Mouse (Mus musculus): Measurements from ENCODE around the gene Mrpl20.

DNA sequence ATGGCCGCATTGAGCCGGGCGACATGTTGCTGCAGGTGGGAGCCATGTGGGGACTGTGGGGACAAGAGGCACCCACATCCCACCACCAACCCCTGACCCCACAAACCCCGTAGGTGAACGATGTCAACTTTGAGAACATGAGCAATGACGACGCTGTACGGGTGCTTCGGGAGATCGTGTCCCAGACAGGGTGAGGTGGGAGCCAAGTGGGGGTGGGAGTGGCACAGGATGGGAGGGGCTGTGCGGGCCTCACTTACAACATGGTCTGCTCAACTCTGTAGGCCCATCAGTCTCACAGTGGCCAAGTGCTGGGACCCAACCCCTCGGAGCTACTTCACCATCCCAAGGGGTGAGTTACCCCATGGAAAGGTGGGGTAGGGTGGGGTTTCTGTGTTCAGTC is 52.3 kb downstream of the Mrpl20 start:
- TF ChIP-seq POLR2A (IDR thresholded peaks at IDR 0.05; ENCODE audit: insufficient read depth, low read depth, low read length) (no peak), CTCF (IDR thresholded peaks at IDR 0.05) (no peak), EP300 (IDR thresholded peaks at IDR 0.05; ENCODE audit: insufficient read depth, low read depth, low read length) (no peak)

Measured in heart, adult 2 months (tissue).